Mouse (Mus musculus): Measurements from ENCODE around the gene Selenos.

DNA sequence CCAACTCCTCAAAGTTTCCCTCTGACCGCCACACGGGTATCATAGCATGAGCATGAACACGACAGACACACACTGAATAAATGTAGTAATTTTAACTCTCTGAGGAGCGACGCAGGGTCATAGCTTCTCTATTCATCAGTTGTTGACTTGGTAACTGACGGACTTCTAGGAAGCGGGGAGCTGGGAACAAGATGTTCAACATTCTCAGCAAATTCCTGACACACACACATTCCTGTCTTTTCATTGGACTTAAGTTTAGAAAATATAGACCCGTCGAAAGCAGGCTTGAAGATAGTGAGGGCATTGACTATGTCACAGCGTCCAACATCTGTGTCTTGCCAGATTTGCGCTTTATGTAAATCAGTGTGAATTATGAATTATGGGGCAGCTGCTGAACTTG is 27.8 kb downstream of the Selenos start:
- TF ChIP-seq ZC3H11A (IDR thresholded peaks at IDR 0.05; ENCODE audit: borderline replicate concordance, low read depth, low read length): no peak
- TF ChIP-seq MAFK (IDR thresholded peaks at IDR 0.05; ENCODE audit: insufficient read depth, low read depth, low read length): no peak
- TF ChIP-seq HCFC1 (IDR thresholded peaks at IDR 0.05; ENCODE audit: borderline replicate concordance, insufficient read depth, low read length): no peak
- no peak for TF ChIP-seq ZNF384 (IDR thresholded peaks at IDR 0.05; ENCODE audit: low read depth, low read length)
- TF ChIP-seq CHD2 (IDR thresholded peaks at IDR 0.05; ENCODE audit: low read depth, low read length): no peak
